Mouse (Mus musculus): Measurements from ENCODE around the gene Taf1d.

GRCm38 (mm10) chr9:15314619-15315018 is 8.6 kb downstream of the Taf1d start:
- no peak for TF ChIP-seq CTCF (IDR thresholded peaks at IDR 0.05; ENCODE audit: low read depth, low read length)
- TF ChIP-seq POLR2A (IDR thresholded peaks at IDR 0.05; ENCODE audit: extremely low read depth, insufficient read depth, low read length): no peak

Data from liver, adult 2 months (tissue).